Mouse (Mus musculus): ENCODE results near the gene Gpi1.

DNA sequence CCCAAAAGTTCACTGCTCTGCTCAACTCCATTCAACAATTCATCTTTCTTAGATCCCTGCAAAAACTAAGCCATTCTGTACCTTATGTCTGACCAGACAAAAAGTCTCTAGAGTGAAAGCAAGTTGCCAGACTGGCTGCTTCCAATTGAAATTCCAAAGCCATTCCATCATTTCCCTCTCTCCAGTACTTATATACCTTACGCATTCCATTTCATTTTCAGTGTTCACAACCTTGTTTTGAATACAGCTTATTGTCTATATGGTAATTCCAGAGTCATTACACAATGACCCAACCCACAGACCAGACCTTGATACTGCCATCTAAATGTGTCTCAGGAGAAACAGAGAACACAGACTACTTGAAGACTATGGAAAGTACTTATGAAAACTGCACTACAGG, 38.3 kb upstream of the Gpi1 start:
- TF ChIP-seq POLR2A (IDR thresholded peaks at IDR 0.05; ENCODE audit: control insufficient read depth in 1 of 2, insufficient read depth in 1 of 2, low read depth in 1 of 2, low read length in 2 of 2, poor library complexity in 1 of 2) (no peak), GATA1 (IDR thresholded peaks at IDR 0.05; ENCODE audit: low read depth, low read length) (no peak), CTCF (IDR thresholded peaks at IDR 0.05 in 2 of 3, conservative IDR thresholded peaks at IDR 0.05 in 1 of 3; ENCODE audit: control insufficient read depth in 1 of 3, insufficient read depth in 1 of 3, low read depth in 2 of 3, low read length in 3 of 3, poor library complexity in 1 of 3, severe bottlenecking in 1 of 3) (no peak), ZKSCAN1 (IDR thresholded peaks at IDR 0.05; ENCODE audit: low read depth, low read length) (no peak), BHLHE40 (IDR thresholded peaks at IDR 0.05; ENCODE audit: borderline replicate concordance, low read depth, low read length) (no peak), EP300 (IDR thresholded peaks at IDR 0.05; ENCODE audit: low read depth in 1 of 2, low read length in 2 of 2) (no peak), ZC3H11A (IDR thresholded peaks at IDR 0.05; ENCODE audit: low read depth, low read length) (no peak), ZNF384 (IDR thresholded peaks at IDR 0.05; ENCODE audit: low read depth, low read length) (no peak), SMC3 (IDR thresholded peaks at IDR 0.05; ENCODE audit: low read depth, low read length) (no peak), MXI1 (IDR thresholded peaks at IDR 0.05; ENCODE audit: low read depth, low read length) (no peak), RCOR1 (IDR thresholded peaks at IDR 0.05; ENCODE audit: low read depth, low read length) (no peak)

Data from MEL (cell line).